Mouse (Mus musculus): ENCODE measurements around the gene Rnf150. TPM values are rescaled to one million over a fixed set of nuclear protein-coding genes. Genes with fewer than 3 reads are reported as not detected.

Rnf150 gene
- polyA plus RNA-seq, 1 experiment = 1.5 TPM

- Histone ChIP-seq H3K27me3 (ENCODE audit: control insufficient read depth, insufficient read depth, low read length) (no peaks in the 10 kb centered on the region), H3K4me3 (ENCODE audit: control insufficient read depth, insufficient read depth, low read length) (no peak overlapping the region), H3K36me3 (ENCODE audit: control insufficient read depth, insufficient read depth, low read length) (no peaks in the 10 kb centered on the region), H3K27ac (ENCODE audit: control insufficient read depth, insufficient read depth, low read length) (no peak overlapping the region), H3K4me1 (replicated peaks; ENCODE audit: control insufficient read depth, insufficient read depth, low read length) (no peaks in the 10 kb centered on the region)
- no peak for DNase-seq
- no peak for TF ChIP-seq CTCF (IDR thresholded peaks at IDR 0.05; ENCODE audit: borderline replicate concordance, control insufficient read depth, extremely low read depth, insufficient read depth, low read length, poor library complexity)
- TF ChIP-seq POLR2A (IDR thresholded peaks at IDR 0.05; ENCODE audit: control insufficient read depth, extremely low read depth, insufficient read depth, low read length, poor library complexity) = no peak
- 78% methylated on average over 3 of the region's 3 CpGs for WGBS
Observed at GRCm38 (mm10) chr8:83036521-83037166, 173.5 kb downstream of the Rnf150 start.

GRCm38 (mm10) chr8:83037321-83037720 lies 174.2 kb downstream of the Rnf150 start:
- no peak for TF ChIP-seq CTCF (IDR thresholded peaks at IDR 0.05; ENCODE audit: borderline replicate concordance, control insufficient read depth, extremely low read depth, insufficient read depth, low read length, poor library complexity)
- no peak for TF ChIP-seq POLR2A (IDR thresholded peaks at IDR 0.05; ENCODE audit: control insufficient read depth, extremely low read depth, insufficient read depth, low read length, poor library complexity)
- no peak overlapping the region for H3K4me3 ChIP-seq (ENCODE audit: control insufficient read depth, insufficient read depth, low read length)
- H3K4me1 ChIP-seq (replicated peaks; ENCODE audit: control insufficient read depth, insufficient read depth, low read length) = no peaks in the 10 kb centered on the region
- no peaks in the 10 kb centered on the region for H3K36me3 ChIP-seq (ENCODE audit: control insufficient read depth, insufficient read depth, low read length)
- H3K27me3 ChIP-seq (ENCODE audit: control insufficient read depth, insufficient read depth, low read length) = no peaks in the 10 kb centered on the region
- WGBS = 93% methylated on average over 1 of the region's 1 CpGs
- no peak overlapping the region for H3K27ac ChIP-seq (ENCODE audit: control insufficient read depth, insufficient read depth, low read length)
- no peak for DNase-seq

GRCm38 (mm10) chr8:83038575-83038974 lies 175.4 kb downstream of the Rnf150 start:
- 95% methylated on average over 10 of the region's 10 CpGs for WGBS
- no peak for DNase-seq
- no peak for TF ChIP-seq CTCF (IDR thresholded peaks at IDR 0.05; ENCODE audit: borderline replicate concordance, control insufficient read depth, extremely low read depth, insufficient read depth, low read length, poor library complexity)
- TF ChIP-seq POLR2A (IDR thresholded peaks at IDR 0.05; ENCODE audit: control insufficient read depth, extremely low read depth, insufficient read depth, low read length, poor library complexity) = no peak
- no peak overlapping the region for H3K27ac ChIP-seq (ENCODE audit: control insufficient read depth, insufficient read depth, low read length)
- H3K27me3 ChIP-seq (ENCODE audit: control insufficient read depth, insufficient read depth, low read length) = no peaks in the 10 kb centered on the region
- H3K4me3 ChIP-seq (ENCODE audit: control insufficient read depth, insufficient read depth, low read length) = no peak overlapping the region
- no peaks in the 10 kb centered on the region for H3K4me1 ChIP-seq (replicated peaks; ENCODE audit: control insufficient read depth, insufficient read depth, low read length)
- H3K36me3 ChIP-seq (ENCODE audit: control insufficient read depth, insufficient read depth, low read length) = no peaks in the 10 kb centered on the region

GRCm38 (mm10) chr8:83041440-83041839 lies 178.3 kb downstream of the Rnf150 start:
- Histone ChIP-seq H3K36me3 (ENCODE audit: control insufficient read depth, insufficient read depth, low read length) (no peaks in the 10 kb centered on the region), H3K4me1 (replicated peaks; ENCODE audit: control insufficient read depth, insufficient read depth, low read length) (no peaks in the 10 kb centered on the region), H3K27ac (ENCODE audit: control insufficient read depth, insufficient read depth, low read length) (no peak overlapping the region), H3K27me3 (ENCODE audit: control insufficient read depth, insufficient read depth, low read length) (no peaks in the 10 kb centered on the region), H3K4me3 (ENCODE audit: control insufficient read depth, insufficient read depth, low read length) (no peak overlapping the region)
- WGBS = 97% methylated on average over 4 of the region's 4 CpGs
- no peak for DNase-seq
- TF ChIP-seq CTCF (IDR thresholded peaks at IDR 0.05; ENCODE audit: borderline replicate concordance, control insufficient read depth, extremely low read depth, insufficient read depth, low read length, poor library complexity) = no peak
- TF ChIP-seq POLR2A (IDR thresholded peaks at IDR 0.05; ENCODE audit: control insufficient read depth, extremely low read depth, insufficient read depth, low read length, poor library complexity) = no peak

- TF ChIP-seq POLR2A (IDR thresholded peaks at IDR 0.05; ENCODE audit: control insufficient read depth, extremely low read depth, insufficient read depth, low read length, poor library complexity) = no peak
- no peak for TF ChIP-seq CTCF (IDR thresholded peaks at IDR 0.05; ENCODE audit: borderline replicate concordance, control insufficient read depth, extremely low read depth, insufficient read depth, low read length, poor library complexity)
- whole genome bisulfite sequencing = 89% methylated on average over 9 of the region's 9 CpGs
- DNase-seq = no peak
- Histone ChIP-seq H3K27ac (ENCODE audit: control insufficient read depth, insufficient read depth, low read length) (no peak overlapping the region), H3K4me3 (ENCODE audit: control insufficient read depth, insufficient read depth, low read length) (no peak overlapping the region), H3K36me3 (ENCODE audit: control insufficient read depth, insufficient read depth, low read length) (no peaks in the 10 kb centered on the region), H3K27me3 (ENCODE audit: control insufficient read depth, insufficient read depth, low read length) (no peaks in the 10 kb centered on the region), H3K4me1 (replicated peaks; ENCODE audit: control insufficient read depth, insufficient read depth, low read length) (no peaks in the 10 kb centered on the region)
Observed at GRCm38 (mm10) chr8:83046912-83047311, 183.8 kb downstream of the Rnf150 start.

- no peak overlapping the region for H3K27ac ChIP-seq (ENCODE audit: control insufficient read depth, insufficient read depth, low read length)
Observed at GRCm38 (mm10) chr8:83048527-83048926, 185.4 kb downstream of the Rnf150 start.

More at GRCm38 (mm10) chr8:83048527-83048926, 185.4 kb downstream of the Rnf150 start:
- H3K36me3 ChIP-seq (ENCODE audit: control insufficient read depth, insufficient read depth, low read length) = no peaks in the 10 kb centered on the region
- H3K4me1 ChIP-seq (replicated peaks; ENCODE audit: control insufficient read depth, insufficient read depth, low read length) = no peaks in the 10 kb centered on the region
- DNase-seq = no peak
- WGBS = 95% methylated on average over 6 of the region's 6 CpGs
- TF ChIP-seq POLR2A (IDR thresholded peaks at IDR 0.05; ENCODE audit: control insufficient read depth, extremely low read depth, insufficient read depth, low read length, poor library complexity) (no peak), CTCF (IDR thresholded peaks at IDR 0.05; ENCODE audit: borderline replicate concordance, control insufficient read depth, extremely low read depth, insufficient read depth, low read length, poor library complexity) (no peak)
- no peak overlapping the region for H3K4me3 ChIP-seq (ENCODE audit: control insufficient read depth, insufficient read depth, low read length)
- H3K27me3 ChIP-seq (ENCODE audit: control insufficient read depth, insufficient read depth, low read length) = no peaks in the 10 kb centered on the region
